ENCODE assay signal across 12 mouse cellular contexts in genomic region chr4:44029661-44030066, GRCm38 (mm10). TPM values are rescaled to one million over a fixed set of nuclear protein-coding genes. Genes with fewer than 3 reads are reported as not detected.
A peak's percentile ranks its signal among the peaks of the same experiment; 100 is the strongest.
DNase-seq lines count a peak whose midpoint lies in the region; ATAC-seq and TF ChIP-seq lines count a peak whose summit lies in the region.
"Had no signal": no experiment of that assay in that cellular context is flagged by ENCODE, and none has a peak within 500 bp of the region (broad histone marks: within the 10 kb centered on the region; RNA-seq: fewer than 3 reads in every experiment).

No protein-coding gene starts in this region.

- H3K9me3 ChIP-seq in heart, embryonic 11.5 days (replicated peaks; ENCODE audit: control insufficient read depth, low read length), result no peaks in the 10 kb centered on the region
- H3K9me3 ChIP-seq: neural tube, embryonic 13.5 days had no signal

- no peak; the same call in 1 of the 2 replicates for ATAC-seq in heart, embryonic 11.5 days (replicated peaks; ENCODE audit: insufficient number of reproducible peaks, low FRiP score, low TSS enrichment)

- peaks cover 33% of the 10 kb centered on the region for H3K36me3 ChIP-seq in heart, embryonic 11.5 days (ENCODE audit: control insufficient read depth, insufficient read depth, low read length)

- H3K9ac ChIP-seq in heart, embryonic 11.5 days (ENCODE audit: low read depth, low read length), result no peak overlapping the region
- H3K9ac ChIP-seq: neural tube, embryonic 13.5 days had no signal

- TF ChIP-seq CTCF in layer of hippocampus, adult 2 months (conservative IDR thresholded peaks at IDR 0.05), result peak; percentile 41
- TF ChIP-seq CTCF in brain, embryonic 14.5 days (IDR thresholded peaks at IDR 0.05; ENCODE audit: borderline replicate concordance, extremely low read depth, insufficient read depth, insufficient read length), result peak; percentile 9; the same call in 1 of the 2 replicates

- no peak for TF ChIP-seq POLR2A in brain, embryonic 14.5 days (IDR thresholded peaks at IDR 0.05; ENCODE audit: borderline replicate concordance, extremely low read depth, insufficient read depth, insufficient read length, poor library complexity, severe bottlenecking)

- H3K4me2 ChIP-seq in heart, embryonic 11.5 days, result no peak overlapping the region
- H3K4me2 ChIP-seq: neural tube, embryonic 13.5 days had no signal

- H3K4me3 ChIP-seq in layer of hippocampus, adult 2 months, result no peak overlapping the region
- H3K4me3 ChIP-seq in heart, embryonic 11.5 days (ENCODE audit: low read depth, low read length), result no peak overlapping the region
- H3K4me3 ChIP-seq: neural tube, embryonic 13.5 days had no signal

- no peak for DNase-seq in layer of hippocampus, adult 2 months (ENCODE audit: low spot score in 2 of 2)
- no peak for DNase-seq in layer of hippocampus, postnatal 36 days
- DNase-seq in brain, embryonic 14.5 days (ENCODE audit: low read depth), result peak; percentile 28
- peak; percentile 82 to 85 for DNase-seq in cerebellum, postnatal 10 days
- no peak for DNase-seq in adrenal gland, adult (ENCODE audit: inconsistent age in 2 of 2, low spot score in 1 of 2)
- DNase-seq in ovary, postnatal 36 days (ENCODE audit: low spot score), result no peak
- DNase-seq in yolk sac, embryonic 10.5 days (ENCODE audit: low spot score), result no peak
- DNase-seq: lung, postnatal 4 days had no signal

- peak overlapping the region; percentile 95 for H3K27ac ChIP-seq in layer of hippocampus, adult 2 months
- H3K27ac ChIP-seq in heart, embryonic 11.5 days (ENCODE audit: low read depth, low read length), result peak overlapping the region; percentile 92
- H3K27ac ChIP-seq: neural tube, embryonic 13.5 days had no signal

- WGBS in heart, embryonic 11.5 days (ENCODE audit: insufficient replicate concordance), result 78% methylated on average over 15 of the region's 15 CpGs

- peaks cover 29% of the 10 kb centered on the region for H3K4me1 ChIP-seq in heart, embryonic 11.5 days (ENCODE audit: control insufficient read depth, insufficient read depth, low read length)
- H3K4me1 ChIP-seq: neural tube, embryonic 13.5 days had no signal

- no peaks in the 10 kb centered on the region for H3K27me3 ChIP-seq in heart, embryonic 11.5 days (ENCODE audit: control insufficient read depth, insufficient read depth, low read length)
- H3K27me3 ChIP-seq: CH12.LX; neural tube, embryonic 13.5 days had no signal

RNA-seq across cellular contexts. Expression of gene Clta, which starts 25.4 kb away (rescaled TPM):
- 100 to 1,000 TPM; 285 to 293 TPM for total RNA-seq in layer of hippocampus, adult 2 months (2021)
- total RNA-seq in layer of hippocampus, postnatal 36 days (2021), result 100 to 1,000 TPM; 280 to 304 TPM
- polyA plus RNA-seq in brain, embryonic 14.5 days (2012; rRNA removed), result 400 and 438 TPM in 2 replicates
- 157 and 162 TPM in 2 replicates for polyA plus RNA-seq in heart, embryonic 11.5 days (2014; fragmentation: Nextera tagmentation; extraction: Ambion mirVana)

RNA-seq across cellular contexts. Expression of gene Ccin, which starts 46.4 kb away (rescaled TPM):
- not detected for total RNA-seq in layer of hippocampus, adult 2 months (2021)
- total RNA-seq in layer of hippocampus, postnatal 36 days (2021), result not detected
- polyA plus RNA-seq in brain, embryonic 14.5 days (2012; rRNA removed), result 0.20 and 0.40 TPM in 2 replicates
- polyA plus RNA-seq in heart, embryonic 11.5 days (2014; fragmentation: Nextera tagmentation; extraction: Ambion mirVana), result not detected in 2 replicates
- total RNA-seq: CH12.LX had no signal
- polyA plus RNA-seq: intestine, embryonic 14.5 days; neural tube, embryonic 13.5 days had no signal

RNA-seq across cellular contexts. Expression of gene Gne, which starts 54.3 kb away (rescaled TPM):
- 10 to 100 TPM; 47.4 to 53.1 TPM for total RNA-seq in layer of hippocampus, adult 2 months (2021)
- 10 to 100 TPM; 43.7 to 50.9 TPM for total RNA-seq in layer of hippocampus, postnatal 36 days (2021)
- polyA plus RNA-seq in brain, embryonic 14.5 days (2012; rRNA removed), result 13.2 and 20.7 TPM in 2 replicates
- 31.1 and 32.1 TPM in 2 replicates for polyA plus RNA-seq in heart, embryonic 11.5 days (2014; fragmentation: Nextera tagmentation; extraction: Ambion mirVana)

Comparison
In these comparisons a context has a peak if more than half of its experiments do, and no peak if none do; other contexts are left out.
1. DNase-seq: peak in brain, embryonic 14.5 days (single experiment) and cerebellum, postnatal 10 days (2 of 2); none in layer of hippocampus, adult 2 months (0 of 2), layer of hippocampus, postnatal 36 days (0 of 2), adrenal gland, adult (0 of 2), ovary, postnatal 36 days (single experiment) and yolk sac, embryonic 10.5 days (single experiment).